Mouse (Mus musculus): ENCODE results near the gene Blnk.

Blnk gene

DNA sequence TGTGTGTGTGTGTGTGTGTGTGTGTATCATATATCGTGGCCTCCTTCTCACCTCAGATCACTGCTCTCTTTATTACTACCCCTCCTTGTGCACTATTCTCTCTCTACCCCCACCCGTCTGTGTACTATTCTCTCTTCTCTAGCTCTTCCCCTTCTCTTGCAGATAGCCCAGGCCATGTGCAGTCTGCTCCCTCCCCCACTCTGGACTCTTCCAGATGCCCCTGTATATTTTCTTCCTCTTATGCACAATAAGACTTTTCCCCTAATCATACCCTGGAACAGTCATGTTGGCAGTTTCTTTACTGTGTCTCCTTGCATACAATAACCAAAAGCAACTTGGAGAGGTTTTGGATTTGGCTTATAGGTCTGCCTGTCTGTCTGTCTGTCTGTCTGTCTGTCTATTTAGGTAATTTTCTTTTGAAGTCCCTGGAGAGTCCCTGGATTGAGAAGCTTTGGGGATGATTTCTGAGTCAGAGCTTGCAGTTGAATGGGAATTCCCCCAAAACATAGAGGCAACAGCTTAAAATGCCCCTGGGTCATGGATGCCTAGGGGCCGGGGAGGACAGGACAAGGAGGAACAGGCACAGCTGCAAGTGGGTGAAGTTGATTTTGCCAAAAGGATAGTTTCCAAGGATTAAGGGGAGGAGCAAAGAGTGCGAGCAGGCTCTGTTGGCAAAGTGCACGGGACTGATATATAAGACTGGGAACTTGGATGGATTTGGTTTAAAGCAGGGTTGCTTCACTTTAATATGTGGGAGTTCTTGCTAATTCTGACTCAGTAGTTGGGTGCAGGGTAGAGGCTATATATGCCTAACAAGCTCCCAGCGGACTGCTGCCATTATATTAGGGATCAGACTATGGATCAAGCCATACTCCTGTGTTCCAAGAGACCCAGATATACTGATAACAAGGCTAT is 29.1 kb downstream of the Blnk start:
- DNase-seq (ENCODE audit: low spot score), result no peak

DNA sequence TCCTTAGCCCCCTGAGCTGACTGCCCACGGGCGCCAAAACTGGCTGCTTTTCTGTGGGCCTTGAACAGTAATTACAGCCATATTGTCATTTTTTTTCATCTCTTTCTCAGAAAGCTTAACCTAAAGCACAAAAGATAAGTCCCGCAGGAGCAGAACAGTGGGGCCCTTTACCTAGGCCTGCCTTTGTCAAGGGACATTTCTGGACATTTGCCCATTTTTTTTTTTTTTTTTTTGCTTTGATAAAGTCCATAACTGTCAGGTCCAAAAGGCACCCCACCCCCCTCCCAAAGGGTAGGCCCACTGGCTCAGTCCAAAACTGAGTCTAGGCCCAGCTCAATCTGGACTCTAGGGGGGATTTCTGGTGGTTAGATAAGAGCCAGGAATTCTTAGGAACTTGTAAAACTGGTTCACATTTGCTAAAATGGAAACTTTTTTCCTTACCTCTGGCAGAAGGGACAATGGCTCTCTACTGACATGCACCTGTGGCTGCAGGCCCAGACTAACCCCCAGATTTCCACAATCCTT is 29.9 kb downstream of the Blnk start:
- no peak for DNase-seq (ENCODE audit: low spot score)

DNA sequence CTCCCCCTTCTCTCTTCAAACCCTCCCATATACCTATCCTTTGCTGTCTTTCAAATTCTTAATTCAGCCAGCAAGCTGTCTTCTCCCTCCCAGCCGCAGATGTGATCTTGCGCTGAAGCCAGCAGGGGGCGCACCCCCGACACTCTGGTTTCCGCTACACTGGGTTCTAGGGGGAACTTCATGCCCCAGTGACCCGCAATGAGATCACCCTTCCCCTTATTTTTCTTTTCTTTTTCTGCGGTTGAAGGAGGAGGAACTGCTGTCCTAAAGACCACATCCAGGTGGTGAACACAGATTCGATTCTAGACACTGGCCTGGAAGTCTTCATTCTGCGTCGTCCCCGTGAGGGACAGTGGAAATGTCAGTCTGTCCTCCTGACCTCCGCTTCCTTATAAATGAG is 31.3 kb downstream of the Blnk start:
- no peak for DNase-seq (ENCODE audit: low spot score)

DNA sequence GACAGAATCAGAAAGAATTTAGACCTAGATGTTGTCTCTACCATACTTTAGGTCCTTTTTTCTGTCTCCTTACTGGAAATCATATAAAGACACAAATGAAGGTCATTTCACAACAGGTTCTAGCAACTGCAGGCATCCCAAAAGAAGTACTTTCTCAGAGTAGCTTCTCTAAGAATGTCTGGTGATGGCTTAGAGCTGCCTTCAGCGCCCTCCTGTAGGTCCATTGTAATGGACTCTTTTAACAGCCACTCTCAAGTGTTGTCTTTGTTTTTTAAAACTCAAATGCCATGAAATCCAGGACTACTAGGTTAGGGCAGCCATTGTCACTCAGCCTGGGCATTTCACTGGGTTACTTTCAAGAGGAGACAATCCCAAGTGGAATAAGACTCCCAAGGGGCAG is 35.4 kb downstream of the Blnk start:
- DNase-seq (ENCODE audit: low spot score), result no peak

DNA sequence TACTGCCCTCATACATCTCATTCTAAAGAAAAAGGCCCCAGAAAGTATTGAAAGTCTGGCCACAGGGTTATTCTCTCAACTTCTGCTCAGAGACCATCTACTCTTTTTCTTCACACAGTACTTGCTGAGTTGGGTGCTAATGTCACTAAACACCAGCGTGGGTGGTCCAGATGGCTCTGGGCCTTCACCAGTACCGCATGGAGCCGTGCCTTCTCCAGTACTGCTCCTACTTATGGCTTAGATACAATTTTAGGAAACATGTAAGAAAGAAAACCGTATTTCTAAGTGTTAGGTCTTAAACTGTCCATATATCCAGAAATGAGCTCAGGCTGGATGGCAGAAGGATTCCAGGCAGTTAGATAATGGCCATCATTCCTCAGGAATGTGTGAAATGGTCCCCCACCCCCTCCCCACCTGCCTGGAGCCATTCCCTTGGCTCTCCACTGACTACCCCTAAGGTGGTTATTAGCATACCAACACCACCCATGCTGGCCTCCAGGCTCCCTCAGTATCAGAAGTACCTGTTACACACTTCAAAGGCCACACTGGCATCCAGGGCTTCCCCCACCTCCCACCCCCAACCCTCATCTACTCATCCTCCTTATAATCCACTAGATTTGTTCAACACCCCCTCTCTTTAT is 47.3 kb downstream of the Blnk start:
- DNase-seq (ENCODE audit: low spot score), result no peak

DNA sequence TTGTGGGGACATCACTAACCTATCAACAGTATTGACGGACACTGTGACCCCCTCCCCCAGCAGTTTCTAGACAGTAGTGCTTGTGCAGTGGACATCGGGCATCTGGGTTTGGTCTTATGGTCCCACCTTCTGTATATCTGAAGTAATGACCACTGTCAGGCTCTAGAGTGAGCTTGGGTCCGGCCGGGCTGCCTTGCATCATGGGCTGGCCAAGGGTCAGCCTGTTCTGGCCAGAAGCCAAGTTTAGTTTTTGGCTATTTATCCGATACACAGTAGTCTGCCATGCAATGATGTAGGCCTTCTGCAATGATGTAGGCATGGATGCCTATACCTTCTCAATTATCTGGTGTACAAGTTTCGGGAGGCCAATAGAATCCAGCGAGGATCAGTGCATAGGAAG is 50.8 kb downstream of the Blnk start:
- DNase-seq (ENCODE audit: low spot score), result no peak

DNA sequence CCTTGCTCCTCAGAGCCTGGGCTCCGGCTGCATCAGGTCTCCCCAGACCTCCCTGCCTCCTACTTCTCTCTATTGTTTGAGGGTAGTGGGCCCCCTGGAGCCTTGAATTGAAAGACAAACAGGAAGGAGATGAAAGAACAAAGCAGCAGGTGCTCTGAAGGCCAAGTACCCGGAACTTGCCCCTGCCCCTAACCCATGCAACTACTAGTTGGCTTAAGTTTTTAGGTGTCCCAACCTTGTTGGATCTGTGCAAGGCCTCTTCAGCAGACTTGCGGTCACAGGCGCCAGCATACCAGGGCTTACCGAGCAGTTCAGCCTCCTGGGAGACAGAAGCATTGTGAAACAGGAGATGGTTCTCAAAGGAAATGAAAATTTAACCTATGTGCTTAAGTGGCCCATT is 58.3 kb downstream of the Blnk start:
- DNase-seq (ENCODE audit: low spot score), result no peak

DNA sequence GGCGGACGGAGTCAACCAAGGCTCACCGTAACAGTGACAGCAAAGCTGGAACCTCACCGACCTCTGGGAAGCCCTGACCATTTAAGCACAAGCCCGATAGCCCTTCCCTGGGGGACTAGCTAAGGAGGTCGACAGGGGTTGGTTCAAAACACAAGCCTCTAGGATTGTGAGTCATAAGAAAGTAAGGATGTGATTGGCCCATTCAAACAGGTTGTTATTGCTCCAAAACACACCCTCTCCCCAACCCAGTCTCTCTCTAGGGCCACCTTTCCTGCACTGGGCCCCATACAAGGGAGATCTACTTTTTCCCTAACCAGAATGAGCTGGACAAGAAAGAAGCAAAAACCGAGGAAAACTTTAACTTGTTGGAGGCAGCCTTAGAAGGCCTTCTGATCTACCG is 59.0 kb downstream of the Blnk start:
- DNase-seq (ENCODE audit: low spot score), result no peak

DNA sequence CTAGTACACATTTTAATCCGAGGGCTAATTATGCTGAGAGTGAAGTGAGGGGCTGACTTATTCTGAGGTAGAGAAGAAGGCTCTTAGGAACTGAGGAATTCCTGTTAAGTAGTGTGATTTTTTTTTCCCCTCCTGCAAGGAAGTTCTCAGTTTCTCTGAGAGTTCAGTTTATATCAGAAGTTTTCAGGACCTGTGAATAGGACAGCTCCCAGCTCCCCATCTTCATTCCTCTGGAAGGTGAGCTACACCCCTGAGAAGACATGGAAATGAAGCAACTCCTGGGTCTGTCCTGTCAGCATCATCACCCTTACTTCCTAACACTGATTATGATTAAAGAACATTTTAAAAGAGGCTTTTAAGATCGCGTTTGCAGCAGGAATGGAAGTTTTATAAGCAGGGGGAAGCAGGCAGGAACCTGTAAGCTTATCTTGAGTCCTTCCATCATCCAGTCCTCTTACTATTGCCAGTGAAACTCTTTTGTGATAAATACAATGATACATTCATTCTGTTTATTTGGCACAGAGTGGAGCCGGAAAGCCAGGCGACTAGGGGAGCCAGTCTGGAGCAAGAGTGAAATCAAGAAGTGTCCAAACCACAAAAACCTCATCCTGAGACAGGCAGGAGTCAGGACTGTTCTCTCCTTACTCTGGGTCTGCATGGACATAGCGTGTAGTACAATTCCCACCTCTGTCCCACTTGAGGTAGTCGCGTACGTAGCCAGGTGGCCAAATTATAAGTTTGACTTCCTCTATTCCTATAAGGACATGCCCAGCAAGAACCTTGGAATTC is 62.6 kb downstream of the Blnk start:
- no peak for DNase-seq (ENCODE audit: low spot score)

DNA sequence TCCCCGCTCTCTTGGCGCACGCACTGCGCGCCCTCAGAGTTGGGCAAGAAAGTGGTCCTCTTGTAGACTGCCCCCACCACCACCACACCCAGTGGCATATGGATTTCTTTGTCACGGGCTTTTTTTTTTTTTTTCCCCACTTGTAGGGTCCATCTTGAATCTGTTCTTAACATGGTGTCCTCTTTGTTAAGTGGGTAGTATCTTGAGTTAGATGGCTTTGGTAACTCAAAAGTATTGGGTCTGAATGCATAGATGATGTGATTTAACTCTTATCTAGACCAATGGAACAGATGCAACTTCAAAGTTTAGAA is 99.0 kb downstream of the Blnk start:
- DNase-seq (ENCODE audit: low spot score), result no peak

DNA sequence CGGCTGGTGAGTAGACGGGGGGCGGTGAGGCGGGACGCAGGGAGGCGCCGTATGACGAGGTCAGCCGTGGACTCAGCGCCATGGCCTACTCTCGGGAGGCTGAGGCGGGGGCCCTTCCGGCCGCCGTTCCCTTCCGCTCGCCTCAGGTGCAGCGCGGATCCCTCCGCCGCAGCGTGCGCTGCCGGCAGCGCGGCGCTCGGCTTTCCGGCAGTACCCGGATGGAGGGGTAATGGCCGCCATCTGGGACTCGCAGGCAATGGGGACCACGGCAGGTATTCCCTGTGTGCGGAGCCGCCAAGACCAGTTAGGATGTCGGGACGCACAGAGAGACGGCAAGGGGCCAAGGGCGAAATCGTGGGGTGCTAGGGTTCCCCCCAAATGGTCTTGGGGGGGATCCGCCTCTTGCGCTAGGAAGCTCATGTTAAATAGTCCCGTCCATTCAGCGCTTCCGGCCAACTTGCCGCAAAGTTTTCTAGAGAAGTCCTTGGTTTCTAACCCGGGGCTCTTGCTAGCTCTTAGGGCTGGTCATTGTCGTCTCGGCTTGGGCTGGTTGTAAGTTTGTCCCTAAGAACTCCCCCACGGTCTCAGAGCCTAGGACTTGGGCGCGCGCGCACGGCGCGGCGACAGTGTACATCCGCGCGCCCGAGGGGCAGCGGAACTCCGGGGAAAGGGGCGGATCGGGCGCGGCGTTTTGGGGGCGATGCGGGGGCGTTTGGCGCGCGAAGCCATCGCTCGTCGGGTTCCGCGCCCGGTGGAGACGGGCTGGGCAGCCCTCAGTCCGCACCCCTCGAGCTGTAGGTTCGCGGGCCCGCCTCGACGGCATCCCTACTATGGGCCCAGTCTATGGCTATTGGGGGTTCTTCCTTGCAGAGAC is 99.6 kb downstream of the Blnk start, which contains the start of gene Zfp518a:
Zfp518a (plus strand) TSS at position 187 of the 874 bp plus-strand sequence.
- peak; percentile 65 for DNase-seq (ENCODE audit: low spot score)

DNA sequence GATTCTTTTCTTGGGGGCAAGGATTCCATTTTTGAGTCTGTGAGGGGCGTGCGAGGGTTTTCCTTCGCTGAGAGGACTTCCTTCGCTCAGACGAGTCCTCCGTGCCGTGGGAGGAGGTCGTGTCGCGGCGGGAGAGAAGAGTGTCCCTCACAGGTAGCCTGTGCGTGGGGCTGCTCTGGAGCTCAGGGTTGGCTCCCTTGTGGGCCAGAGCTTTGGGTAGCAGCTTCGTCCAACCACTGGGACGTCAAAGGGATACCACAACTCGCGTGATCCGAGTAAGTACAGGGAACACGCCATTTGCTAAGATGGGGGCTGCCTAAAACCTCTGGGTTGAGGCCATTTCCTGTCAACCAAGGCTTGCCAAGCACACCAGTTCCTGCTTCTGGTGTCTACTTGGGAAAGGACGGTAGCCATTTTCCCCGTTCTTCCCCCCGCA is 100.2 kb downstream of the Blnk start:
- DNase-seq (ENCODE audit: low spot score), result no peak

DNA sequence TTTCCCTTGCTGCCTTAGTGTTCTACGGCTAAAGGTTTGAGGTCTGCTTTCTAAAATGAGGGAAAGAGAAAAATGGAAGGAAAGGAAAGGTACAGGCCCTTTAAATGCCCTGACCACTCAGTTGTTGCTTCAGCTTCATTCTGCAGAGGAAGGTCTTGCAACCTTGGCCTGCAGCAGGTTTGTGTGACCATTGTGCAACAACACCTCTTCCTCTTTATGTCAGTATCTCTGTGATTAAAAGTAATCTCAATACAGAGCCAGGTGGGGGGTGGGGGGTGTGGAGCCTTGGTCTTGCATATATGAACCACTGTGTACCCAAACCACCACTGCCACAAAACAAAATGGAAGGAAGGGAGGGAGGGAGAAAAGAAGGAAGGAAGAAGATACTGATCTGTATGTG is 105.4 kb downstream of the Blnk start:
- DNase-seq (ENCODE audit: low spot score), result no peak

DNA sequence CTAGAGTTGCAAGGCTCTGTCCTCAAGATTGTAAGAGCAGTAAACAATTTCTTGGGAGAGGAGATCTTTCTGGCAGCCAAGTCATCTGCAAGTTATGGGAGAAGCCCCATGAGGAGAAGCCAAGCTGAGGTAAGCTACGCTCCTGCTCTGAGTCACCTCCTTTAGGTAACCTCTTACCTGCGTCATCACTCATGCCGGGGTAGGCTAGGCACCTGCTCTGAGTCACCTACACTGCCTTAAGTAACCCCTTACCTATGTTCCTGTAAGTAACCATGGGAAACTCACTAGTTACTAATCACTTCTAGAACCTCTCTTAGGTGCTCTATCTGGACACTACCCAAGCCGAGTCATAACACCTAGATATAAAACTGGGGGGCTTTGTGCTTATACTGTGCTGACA is 112.6 kb downstream of the Blnk start:
- no peak for DNase-seq (ENCODE audit: low spot score)

Measured in ovary, adult 18-20 months (tissue).